In genomic region chr9:112445230-112446026, GRCm38 (mm10) we compare ENCODE assay signal across 15 mouse cellular contexts.
DNase-seq lines count a peak whose midpoint lies in the region; ATAC-seq lines count a peak whose summit lies in the region.
"Had no signal": no experiment of that assay in that cellular context is flagged by ENCODE, and none has a peak within 500 bp of the region (broad histone marks: within the 10 kb centered on the region; RNA-seq: fewer than 3 reads in every experiment).

No protein-coding gene starts in this region.

- WGBS in hindbrain, embryonic 11.5 days = 93% methylated on average over 4 of the region's 4 CpGs
- 97% methylated on average over 4 of the region's 4 CpGs for WGBS in hindbrain, embryonic 10.5 days
- WGBS in neural tube, embryonic 11.5 days = 91% methylated on average over 4 of the region's 4 CpGs
- 93% methylated on average over 4 of the region's 4 CpGs for WGBS in hindbrain, embryonic 15.5 days
- 87% methylated on average over 4 of the region's 4 CpGs for WGBS in stomach, embryonic 15.5 days

- H3K27me3 ChIP-seq in hindbrain, embryonic 11.5 days (ENCODE audit: control insufficient read depth, insufficient read depth, low read length) = no peaks in the 10 kb centered on the region
- H3K27me3 ChIP-seq in hindbrain, embryonic 10.5 days (ENCODE audit: insufficient read depth, poor library complexity, severe bottlenecking) = no peaks in the 10 kb centered on the region
- no peaks in the 10 kb centered on the region for H3K27me3 ChIP-seq in neural tube, embryonic 11.5 days (ENCODE audit: control insufficient read depth, insufficient read depth, low read length)
- H3K27me3 ChIP-seq in hindbrain, embryonic 15.5 days = no peaks in the 10 kb centered on the region
- H3K27me3 ChIP-seq in stomach, embryonic 15.5 days (replicated peaks) = no peaks in the 10 kb centered on the region
- H3K27me3 ChIP-seq: kidney, embryonic 15.5 days; Patski had no signal

- H3K9me3 ChIP-seq in hindbrain, embryonic 11.5 days (ENCODE audit: control insufficient read depth, low read length) = no peaks in the 10 kb centered on the region
- no peaks in the 10 kb centered on the region for H3K9me3 ChIP-seq in hindbrain, embryonic 10.5 days
- no peaks in the 10 kb centered on the region for H3K9me3 ChIP-seq in neural tube, embryonic 11.5 days (ENCODE audit: control insufficient read depth, low read length)
- no peaks in the 10 kb centered on the region for H3K9me3 ChIP-seq in hindbrain, embryonic 15.5 days
- no peaks in the 10 kb centered on the region for H3K9me3 ChIP-seq in stomach, embryonic 15.5 days
- H3K9me3 ChIP-seq: kidney, embryonic 15.5 days had no signal

- no peak for DNase-seq in hindbrain, embryonic 11.5 days (ENCODE audit: low spot score)
- DNase-seq in hindbrain, embryonic 10.5 days (ENCODE audit: low spot score) = no peak
- no peak for DNase-seq in neural tube, embryonic 11.5 days (ENCODE audit: low spot score)
- DNase-seq in neural tube, embryonic 10.5 days (ENCODE audit: extremely low spot score, low spot score) = no peak
- no peak for DNase-seq in left cerebral cortex, postnatal 4 days
- no peak for DNase-seq in left cerebral cortex, postnatal 25 days (ENCODE audit: low spot score in 2 of 2)
- DNase-seq: adrenal gland, adult 2 months; heart, postnatal 36 days; layer of hippocampus, postnatal 36 days; lung, postnatal 10 days; thymus, postnatal 4 days had no signal

- H3K27ac ChIP-seq in hindbrain, embryonic 11.5 days (ENCODE audit: low read depth, low read length) = no peak overlapping the region
- no peak overlapping the region for H3K27ac ChIP-seq in hindbrain, embryonic 10.5 days
- H3K27ac ChIP-seq in neural tube, embryonic 11.5 days (ENCODE audit: low read depth, low read length) = no peak overlapping the region
- H3K27ac ChIP-seq in hindbrain, embryonic 15.5 days (replicated peaks) = no peak overlapping the region
- no peak overlapping the region for H3K27ac ChIP-seq in stomach, embryonic 15.5 days
- H3K27ac ChIP-seq: kidney, embryonic 15.5 days had no signal

- H3K9ac ChIP-seq in hindbrain, embryonic 11.5 days (ENCODE audit: low read depth, low read length) = no peak overlapping the region
- H3K9ac ChIP-seq in neural tube, embryonic 11.5 days (ENCODE audit: low read length) = no peak overlapping the region
- H3K9ac ChIP-seq in hindbrain, embryonic 15.5 days = no peak overlapping the region
- H3K9ac ChIP-seq in stomach, embryonic 15.5 days = no peak overlapping the region
- H3K9ac ChIP-seq: kidney, embryonic 15.5 days had no signal

- ATAC-seq in hindbrain, embryonic 11.5 days (ENCODE audit: low FRiP score) = peak; percentile 43
- 0 out of 2 replicates have a peak, but pooled peaks have one; percentile 10 for ATAC-seq in neural tube, embryonic 11.5 days (ENCODE audit: insufficient read depth, low FRiP score, low TSS enrichment)
- ATAC-seq in hindbrain, embryonic 15.5 days (ENCODE audit: low FRiP score, low read depth) = peak; percentile 74; the same call in 1 of the 2 replicates
- ATAC-seq in stomach, embryonic 15.5 days (ENCODE audit: insufficient read depth, low FRiP score, low read depth) = peak; percentile 39; the same call in 1 of the 2 replicates
- ATAC-seq: Patski had no signal

- H3K4me3 ChIP-seq in hindbrain, embryonic 11.5 days (ENCODE audit: low read depth, low read length) = no peak overlapping the region
- H3K4me3 ChIP-seq in hindbrain, embryonic 10.5 days = no peak overlapping the region
- no peak overlapping the region for H3K4me3 ChIP-seq in neural tube, embryonic 11.5 days (ENCODE audit: low read depth, low read length)
- H3K4me3 ChIP-seq in hindbrain, embryonic 15.5 days = no peak overlapping the region
- no peak overlapping the region for H3K4me3 ChIP-seq in stomach, embryonic 15.5 days (replicated peaks)
- H3K4me3 ChIP-seq: kidney, embryonic 15.5 days had no signal

- H3K4me1 ChIP-seq in hindbrain, embryonic 11.5 days (replicated peaks; ENCODE audit: control insufficient read depth, insufficient read depth, low read length) = no peaks in the 10 kb centered on the region
- H3K4me1 ChIP-seq in hindbrain, embryonic 10.5 days (replicated peaks) = peaks cover 4% of the 10 kb centered on the region; the same call in 1 of the 2 replicates
- H3K4me1 ChIP-seq in neural tube, embryonic 11.5 days (ENCODE audit: control insufficient read depth, insufficient read depth, low read length) = no peaks in the 10 kb centered on the region
- no peaks in the 10 kb centered on the region; the same call in 1 of the 2 replicates for H3K4me1 ChIP-seq in hindbrain, embryonic 15.5 days (replicated peaks)
- no peaks in the 10 kb centered on the region for H3K4me1 ChIP-seq in stomach, embryonic 15.5 days
- H3K4me1 ChIP-seq: kidney, embryonic 15.5 days had no signal

- no peak overlapping the region for H3K4me2 ChIP-seq in hindbrain, embryonic 11.5 days (replicated peaks; ENCODE audit: low read depth, low read length)
- H3K4me2 ChIP-seq in neural tube, embryonic 11.5 days (ENCODE audit: low read depth) = no peak overlapping the region
- H3K4me2 ChIP-seq in hindbrain, embryonic 15.5 days = no peak overlapping the region
- no peak overlapping the region for H3K4me2 ChIP-seq in stomach, embryonic 15.5 days
- H3K4me2 ChIP-seq: kidney, embryonic 15.5 days had no signal

- intact Hi-C loops in left cerebral cortex, postnatal 4 days (cut with DNase I) = loop anchor here (10.0 kb wide), 1 partner anchor 211 kb away; the partner anchor contains the start of gene Arpp21
- intact Hi-C loops in left cerebral cortex, postnatal 25 days (cut with DNase I) = no loop called here

- no peaks in the 10 kb centered on the region for H3K36me3 ChIP-seq in hindbrain, embryonic 11.5 days (ENCODE audit: control insufficient read depth, insufficient read depth, low read length)
- H3K36me3 ChIP-seq in hindbrain, embryonic 10.5 days = no peaks in the 10 kb centered on the region
- H3K36me3 ChIP-seq in neural tube, embryonic 11.5 days (ENCODE audit: control insufficient read depth, insufficient read depth, low read length) = no peaks in the 10 kb centered on the region
- no peaks in the 10 kb centered on the region for H3K36me3 ChIP-seq in hindbrain, embryonic 15.5 days
- no peaks in the 10 kb centered on the region for H3K36me3 ChIP-seq in stomach, embryonic 15.5 days
- H3K36me3 ChIP-seq: kidney, embryonic 15.5 days had no signal

Comparison
In these comparisons a context has a peak if more than half of its experiments do, and no peak if none do; other contexts are left out.
1. ATAC-seq: peak in every context shown above with its lines; median percentile 74 in hindbrain, embryonic 15.5 days; 43 in hindbrain, embryonic 11.5 days; 39 in stomach, embryonic 15.5 days; 10 in neural tube, embryonic 11.5 days.